In genomic region chr1:86439487-86440170, GRCm38 (mm10) we compare ENCODE assay signal across 9 mouse cellular contexts. TPM values are rescaled to one million over a fixed set of nuclear protein-coding genes. Genes with fewer than 3 reads are reported as not detected.
DNase-seq lines count a peak whose midpoint lies in the region; ATAC-seq and TF ChIP-seq lines count a peak whose summit lies in the region.
"Had no signal": no experiment of that assay in that cellular context is flagged by ENCODE, and none has a peak within 500 bp of the region (broad histone marks: within the 10 kb centered on the region; RNA-seq: fewer than 3 reads in every experiment).

No protein-coding gene starts in this region.

- no peak for ATAC-seq in megakaryocyte, adult 5-6 weeks (ENCODE audit: poor library complexity, severe bottlenecking)
- ATAC-seq in embryonic facial prominence, embryonic 14.5 days (ENCODE audit: low read depth): no peak
- no peak for ATAC-seq in hindbrain, embryonic 13.5 days (ENCODE audit: low FRiP score)

- intact Hi-C loops in left cerebral cortex, postnatal 4 days (cut with DNase I): loop anchor here (2.0 to 5.0 kb wide), 2 partner anchors 58 to 93 kb away; no protein-coding TSS in a partner anchor

- H3K27me3 ChIP-seq in megakaryocyte, embryonic 14.5 days (replicated peaks): no peaks in the 10 kb centered on the region
- H3K27me3 ChIP-seq in embryonic facial prominence, embryonic 14.5 days (replicated peaks; ENCODE audit: control insufficient read depth, insufficient read depth, low read length): no peaks in the 10 kb centered on the region
- no peaks in the 10 kb centered on the region for H3K27me3 ChIP-seq in hindbrain, embryonic 13.5 days

- no peaks in the 10 kb centered on the region for H3K36me3 ChIP-seq in megakaryocyte, embryonic 14.5 days (replicated peaks; ENCODE audit: low read length)
- H3K36me3 ChIP-seq in embryonic facial prominence, embryonic 14.5 days (ENCODE audit: control insufficient read depth, insufficient read depth, low read length): no peaks in the 10 kb centered on the region
- no peaks in the 10 kb centered on the region for H3K36me3 ChIP-seq in hindbrain, embryonic 13.5 days

- TF ChIP-seq CTCF in olfactory bulb, adult 2 months (IDR thresholded peaks at IDR 0.05; ENCODE audit: insufficient read depth, low read depth, low read length): no peak

- H3K4me1 ChIP-seq in megakaryocyte, embryonic 14.5 days: peaks cover 83% of the 10 kb centered on the region
- H3K4me1 ChIP-seq in embryonic facial prominence, embryonic 14.5 days (ENCODE audit: control insufficient read depth, insufficient read depth, low read length): peaks cover 29% of the 10 kb centered on the region
- peaks cover 86% of the 10 kb centered on the region for H3K4me1 ChIP-seq in hindbrain, embryonic 13.5 days (replicated peaks)
- H3K4me1 ChIP-seq in olfactory bulb, adult 2 months (ENCODE audit: control insufficient read depth, insufficient read depth, low read length): peaks cover 49% of the 10 kb centered on the region

- peak overlapping the region; percentile 95 for H3K9ac ChIP-seq in embryonic facial prominence, embryonic 14.5 days (ENCODE audit: low read depth, low read length)
- peak overlapping the region; percentile 55; the same call in 1 of the 2 replicates for H3K9ac ChIP-seq in hindbrain, embryonic 13.5 days

- no peaks in the 10 kb centered on the region for H3K9me3 ChIP-seq in megakaryocyte, embryonic 14.5 days
- H3K9me3 ChIP-seq in embryonic facial prominence, embryonic 14.5 days (ENCODE audit: control insufficient read depth, low read length): no peaks in the 10 kb centered on the region
- no peaks in the 10 kb centered on the region for H3K9me3 ChIP-seq in hindbrain, embryonic 13.5 days

- peak overlapping the region; percentile 97; the same call in 1 of the 2 replicates for H3K4me2 ChIP-seq in embryonic facial prominence, embryonic 14.5 days (ENCODE audit: low read depth, low read length)
- 0 out of 2 replicates have a peak overlapping the region, but pooled peaks have one; percentile 72 for H3K4me2 ChIP-seq in hindbrain, embryonic 13.5 days

- no peak for TF ChIP-seq POLR2A in olfactory bulb, adult 2 months (IDR thresholded peaks at IDR 0.05; ENCODE audit: insufficient read depth, low read depth, low read length)

- WGBS in embryonic facial prominence, embryonic 14.5 days: 23% methylated on average over 8 of the region's 8 CpGs
- WGBS in hindbrain, embryonic 13.5 days: 33% methylated on average over 8 of the region's 8 CpGs
- WGBS in olfactory bulb, adult 2 months: 21% methylated on average over 8 of the region's 8 CpGs

- H3K4me3 ChIP-seq in megakaryocyte, embryonic 14.5 days (replicated peaks): peak overlapping the region; percentile 83
- no peak overlapping the region for H3K4me3 ChIP-seq in embryonic facial prominence, embryonic 14.5 days (ENCODE audit: low read depth, low read length)
- H3K4me3 ChIP-seq in hindbrain, embryonic 13.5 days: no peak overlapping the region
- no peak overlapping the region for H3K4me3 ChIP-seq in olfactory bulb, adult 2 months (ENCODE audit: insufficient read depth, low read depth, low read length)

- DNase-seq in embryonic facial prominence, embryonic 14.5 days (ENCODE audit: low spot score): peak; percentile 51
- no peak for DNase-seq in left cerebral cortex, postnatal 4 days
- no peak for DNase-seq in thymus, postnatal 10 days (ENCODE audit: low spot score in 2 of 2)

- H3K27ac ChIP-seq in embryonic facial prominence, embryonic 14.5 days (replicated peaks; ENCODE audit: low read depth, low read length): peak overlapping the region; percentile 75
- H3K27ac ChIP-seq in hindbrain, embryonic 13.5 days: peak overlapping the region; percentile 99
- H3K27ac ChIP-seq in olfactory bulb, adult 2 months (ENCODE audit: insufficient read depth, low read depth, low read length): peak overlapping the region; percentile 62; the same call in 1 of the 2 replicates

RNA-seq across cellular contexts. Expression of gene Tex44, which starts 13.5 kb away (rescaled TPM):
- not detected in 2 replicates for polyA plus RNA-seq in megakaryocyte, embryonic 14.5 days (2012; ENCODE audit: insufficient read depth, low replicate concordance)
- total RNA-seq in megakaryocyte, adult 5-6 weeks (2015): not detected in 2 replicates
- not detected in 2 replicates for total RNA-seq in megakaryocyte, adult 5-6 weeks (2017)
- not detected in 2 replicates for polyA plus RNA-seq in embryonic facial prominence, embryonic 14.5 days (2014; fragmentation: Nextera tagmentation; extraction: Ambion mirVana)
- polyA plus RNA-seq in hindbrain, embryonic 13.5 days (2015; fragmentation: Nextera tagmentation; extraction: Ambion mirVana): not detected in 2 replicates
- polyA plus RNA-seq in olfactory bulb, adult 2 months (2012; ENCODE audit: insufficient read depth, insufficient read length, low replicate concordance, missing spikeins): not detected in 2 replicates
- not detected for total RNA-seq in left cerebral cortex, postnatal 4 days (2021)
- polyA plus RNA-seq: cortical plate, adult 2 months; liver, embryonic 16.5 days had no signal

RNA-seq across cellular contexts. Expression of gene Nmur1, which starts 13.6 kb away (rescaled TPM):
- 2.4 TPM in 1 of 2 replicates, not detected in the other for polyA plus RNA-seq in megakaryocyte, embryonic 14.5 days (2012; ENCODE audit: insufficient read depth, low replicate concordance)
- total RNA-seq in megakaryocyte, adult 5-6 weeks (2015): not detected in 2 replicates
- total RNA-seq in megakaryocyte, adult 5-6 weeks (2017): not detected in 2 replicates
- not detected in 2 replicates for polyA plus RNA-seq in embryonic facial prominence, embryonic 14.5 days (2014; fragmentation: Nextera tagmentation; extraction: Ambion mirVana)
- polyA plus RNA-seq in hindbrain, embryonic 13.5 days (2015; fragmentation: Nextera tagmentation; extraction: Ambion mirVana): not detected in 2 replicates
- polyA plus RNA-seq in olfactory bulb, adult 2 months (2012; ENCODE audit: insufficient read depth, insufficient read length, low replicate concordance, missing spikeins): not detected in 2 replicates
- under 1 TPM; 0.48 to 0.62 TPM for total RNA-seq in left cerebral cortex, postnatal 4 days (2021)
- polyA plus RNA-seq: liver, embryonic 16.5 days had no signal
